Mouse (Mus musculus) embryonic facial prominence, embryonic 15.5 days (tissue): Measurements from ENCODE around the gene Lrriq1. TPM values are rescaled to one million over a fixed set of nuclear protein-coding genes. Genes with fewer than 3 reads are reported as not detected.

ENCODE experiments used
- ATAC-seq: fragments of 200-750 bp; cut with Nextera tagmentation; 2 replicates; pipeline ENCODE4 v1.8.0; 2017; ENCODE audit warnings: low read depth, moderate TSS enrichment; ENCODE audit not compliant: insufficient number of reproducible peaks, low FRiP score, low TSS enrichment
- H3K27ac ChIP-seq: fragments of 300-500 bp; sonication (generic); replicated peaks from 2 replicates; pipeline ENCODE4 v1.5.1; 2015; ENCODE audit warnings: mild to moderate bottlenecking, inconsistent platforms
- H3K27me3 ChIP-seq: fragments of 300-500 bp; sonication (generic); 2 replicates; pipeline ENCODE4 v1.6.1; 2015; ENCODE audit warnings: inconsistent platforms
- H3K36me3 ChIP-seq: fragments of 300-500 bp; sonication (generic); 2 replicates; pipeline ENCODE4 v1.6.1; 2015; ENCODE audit warnings: mild to moderate bottlenecking, inconsistent platforms
- H3K4me1 ChIP-seq: fragments of 300-500 bp; sonication (generic); 2 replicates; pipeline ENCODE4 v1.6.1; 2015; ENCODE audit warnings: inconsistent platforms
- H3K4me2 ChIP-seq: fragments of 300-500 bp; sonication (generic); replicated peaks from 2 replicates; pipeline ENCODE4 v1.6.1; 2015; ENCODE audit warnings: mild to moderate bottlenecking, inconsistent platforms
- H3K4me3 ChIP-seq: fragments of 300-500 bp; sonication (generic); replicated peaks from 2 replicates; pipeline ENCODE4 v1.5.1; 2015; ENCODE audit warnings: mild to moderate bottlenecking, inconsistent platforms
- H3K9ac ChIP-seq: fragments of 300-500 bp; sonication (generic); 2 replicates; pipeline ENCODE4 v1.6.1; 2015; ENCODE audit warnings: inconsistent platforms
- H3K9me3 ChIP-seq: fragments of 300-500 bp; sonication (generic); replicated peaks from 2 replicates; pipeline ENCODE4 v1.6.1; 2016; ENCODE audit warnings: inconsistent platforms
- WGBS: fragments of 180-500 bp; shearing (Covaris S2); methylation state at CpG from one replicate; pipeline ENCODE4 v1.1.7; 2015; 5-methylcytosine and 5-hydroxymethylcytosine counted together
- polyA plus RNA-seq: library from polyadenylated mRNA; unstranded; fragments of >200 nt; fragmentation: Nextera tagmentation; extraction: Ambion mirVana; gene quantifications from 2 replicates; pipeline ENCODE4 v1.2.1, GENCODE M21; 2015

Gene Lrriq1
- polyA plus RNA-seq, 1 experiment from 2014 or later: 10.7 TPM

DNA sequence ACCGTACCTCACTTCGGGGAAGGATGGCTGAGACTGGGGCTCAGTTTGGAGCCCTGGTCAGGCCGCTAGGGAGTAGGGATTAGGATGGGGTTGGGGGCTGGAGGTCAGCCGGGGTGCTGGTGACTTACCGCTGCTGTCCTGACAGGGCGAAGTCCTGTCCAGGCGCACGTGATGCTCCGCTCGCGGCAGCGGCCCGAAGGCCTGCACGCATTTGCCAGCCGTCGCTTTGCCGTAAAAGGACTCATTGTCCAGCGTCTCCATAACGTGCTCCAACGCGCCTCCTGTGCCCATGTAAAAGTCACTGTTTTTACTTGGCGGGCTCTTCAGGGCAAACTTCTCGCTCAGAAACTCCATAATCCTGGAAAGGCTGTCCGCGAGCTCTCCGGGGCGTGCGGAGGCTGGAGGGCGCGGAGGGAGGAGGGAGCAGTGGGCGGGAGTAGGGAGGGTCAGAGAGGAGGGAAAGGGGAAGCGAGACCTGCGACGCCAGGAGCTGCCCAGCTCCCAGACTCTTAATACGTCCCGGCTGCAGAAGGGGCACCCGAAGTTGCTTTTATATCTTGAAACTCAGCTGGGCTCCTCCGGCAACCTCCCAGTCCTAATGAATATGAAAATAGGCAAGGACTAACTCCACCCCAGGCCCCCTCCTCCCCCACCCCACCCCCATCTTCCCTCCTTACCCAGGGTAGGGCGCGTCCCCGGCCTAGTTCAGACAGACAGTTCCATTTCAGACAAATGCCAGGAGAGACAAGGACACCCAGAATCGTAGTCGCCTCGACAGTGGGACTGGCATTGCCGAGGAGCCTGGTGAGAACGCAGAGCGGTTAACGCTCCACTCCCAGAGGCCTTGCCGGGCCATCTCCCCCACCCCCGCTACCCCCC lies 207.6 kb downstream of the Lrriq1 start:
- Histone ChIP-seq H3K4me2 (peak overlapping the region; percentile 46), H3K27ac (peak overlapping the region; percentile 93), H3K36me3 (no peaks in the 10 kb centered on the region), H3K4me3 (peak overlapping the region; percentile 54), H3K4me1 (peaks cover 11% of the 10 kb centered on the region; the same call in 1 of the 2 replicates), H3K9ac (peak overlapping the region; percentile 67), H3K27me3 (peaks cover 35% of the 10 kb centered on the region), H3K9me3 (no peaks in the 10 kb centered on the region)
- peak; percentile 91 for ATAC-seq
- WGBS: under 1% methylated on average over 49 of the region's 50 CpGs

DNA sequence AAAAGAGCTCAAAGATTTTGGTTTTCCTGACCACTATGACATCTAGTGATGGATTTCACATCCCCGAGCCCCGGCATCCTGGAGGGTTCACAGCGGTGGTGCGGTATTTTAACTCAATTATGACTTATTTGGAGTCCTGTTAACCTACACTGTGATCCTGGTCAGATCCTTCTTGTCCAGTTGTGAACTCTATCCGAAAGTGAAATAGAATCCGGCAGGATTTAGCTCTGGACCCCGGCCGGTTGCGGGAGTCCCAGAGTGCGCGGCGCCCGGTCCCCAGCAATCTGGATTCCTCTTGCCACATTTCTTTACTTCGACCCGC lies 208.2 kb downstream of the Lrriq1 start:
- Histone ChIP-seq H3K4me1 (peaks cover 11% of the 10 kb centered on the region; the same call in 1 of the 2 replicates), H3K9ac (peak overlapping the region; percentile 67), H3K36me3 (no peaks in the 10 kb centered on the region), H3K4me2 (peak overlapping the region; percentile 46), H3K9me3 (no peaks in the 10 kb centered on the region), H3K27ac (peak overlapping the region; percentile 93), H3K27me3 (peaks cover 29% of the 10 kb centered on the region), H3K4me3 (peak overlapping the region; percentile 54)
- ATAC-seq: no peak
- WGBS: 1% methylated on average over 15 of the region's 15 CpGs

DNA sequence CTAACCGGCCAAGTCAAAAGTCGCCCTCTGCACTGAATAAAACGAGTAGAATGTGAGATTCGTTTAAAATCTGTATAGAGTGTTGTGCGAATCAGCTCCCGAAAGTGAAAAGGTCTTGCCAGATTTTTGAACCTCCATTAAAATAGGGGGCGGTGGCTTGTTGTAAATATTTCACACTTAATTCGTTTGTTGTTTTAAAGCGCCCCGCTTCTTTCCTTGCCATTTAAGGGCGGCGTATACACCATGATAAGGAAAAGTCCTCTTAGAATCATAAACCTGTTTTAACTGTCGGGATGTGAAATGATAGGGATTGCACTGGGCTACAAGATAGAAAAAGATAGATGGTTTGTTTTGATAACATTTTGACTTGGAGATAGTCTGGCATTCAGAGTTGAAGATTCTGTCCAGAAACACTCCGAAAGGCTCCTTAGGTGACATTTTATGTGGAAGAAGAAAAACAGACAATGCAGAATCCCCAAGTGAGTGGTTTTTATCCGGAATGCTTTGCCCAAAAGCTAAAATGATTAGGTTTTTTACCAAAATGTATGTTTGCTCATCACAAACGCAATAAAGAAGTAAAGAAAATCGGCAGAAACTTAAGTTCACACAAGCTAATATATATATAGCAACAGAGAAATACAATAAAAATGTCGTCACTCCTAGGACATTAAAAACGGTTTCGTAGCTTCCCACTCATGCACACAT lies 208.7 kb downstream of the Lrriq1 start:
- H3K36me3 ChIP-seq: no peaks in the 10 kb centered on the region
- H3K4me3 ChIP-seq: peak overlapping the region; percentile 54
- H3K9me3 ChIP-seq: no peaks in the 10 kb centered on the region
- H3K27me3 ChIP-seq: peaks cover 28% of the 10 kb centered on the region
- peak overlapping the region; percentile 93 for H3K27ac ChIP-seq
- WGBS: 1% methylated on average over 20 of the region's 20 CpGs
- peak overlapping the region; percentile 67; the same call in 1 of the 2 replicates for H3K9ac ChIP-seq
- peaks cover 11% of the 10 kb centered on the region; the same call in 1 of the 2 replicates for H3K4me1 ChIP-seq
- peak overlapping the region; percentile 46 for H3K4me2 ChIP-seq
- ATAC-seq: no peak

DNA sequence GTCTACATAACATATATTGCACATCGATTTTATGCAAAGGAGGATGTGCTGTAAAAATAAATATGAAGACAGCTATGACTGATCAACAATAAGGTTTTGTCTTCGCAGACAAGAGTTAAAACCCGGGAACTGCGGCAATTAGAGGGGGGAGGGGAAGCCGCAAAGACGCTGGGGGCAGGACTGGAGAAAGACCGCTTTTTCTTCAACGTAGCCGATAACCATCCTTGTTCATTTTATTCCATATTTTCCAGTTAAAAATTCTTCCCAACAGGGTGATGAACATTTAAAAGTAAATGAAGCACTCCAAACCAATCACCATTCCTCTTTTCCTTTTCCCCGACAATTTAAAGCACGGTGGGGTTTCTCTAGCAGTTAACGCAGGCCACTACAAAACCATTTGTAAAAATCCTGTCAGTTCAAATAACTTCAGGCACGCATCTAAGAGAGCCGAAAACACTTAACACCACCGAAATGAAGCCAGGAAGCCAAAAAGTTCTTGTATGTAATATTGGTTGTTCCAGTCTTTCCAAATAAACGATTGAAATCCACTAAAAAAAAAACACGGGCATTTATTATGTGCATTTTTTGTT lies 209.4 kb downstream of the Lrriq1 start:
- H3K4me1 ChIP-seq: peaks cover 11% of the 10 kb centered on the region; the same call in 1 of the 2 replicates
- under 1% methylated on average over 17 of the region's 17 CpGs for WGBS
- H3K27me3 ChIP-seq: peaks cover 25% of the 10 kb centered on the region
- no peaks in the 10 kb centered on the region for H3K36me3 ChIP-seq
- H3K4me2 ChIP-seq: peak overlapping the region; percentile 46
- H3K27ac ChIP-seq: peak overlapping the region; percentile 93; the same call in 1 of the 2 replicates
- H3K9ac ChIP-seq: 0 out of 2 replicates have a peak overlapping the region, but pooled peaks have one; percentile 12
- no peaks in the 10 kb centered on the region for H3K9me3 ChIP-seq
- no peak for ATAC-seq
- H3K4me3 ChIP-seq: peak overlapping the region; percentile 54

DNA sequence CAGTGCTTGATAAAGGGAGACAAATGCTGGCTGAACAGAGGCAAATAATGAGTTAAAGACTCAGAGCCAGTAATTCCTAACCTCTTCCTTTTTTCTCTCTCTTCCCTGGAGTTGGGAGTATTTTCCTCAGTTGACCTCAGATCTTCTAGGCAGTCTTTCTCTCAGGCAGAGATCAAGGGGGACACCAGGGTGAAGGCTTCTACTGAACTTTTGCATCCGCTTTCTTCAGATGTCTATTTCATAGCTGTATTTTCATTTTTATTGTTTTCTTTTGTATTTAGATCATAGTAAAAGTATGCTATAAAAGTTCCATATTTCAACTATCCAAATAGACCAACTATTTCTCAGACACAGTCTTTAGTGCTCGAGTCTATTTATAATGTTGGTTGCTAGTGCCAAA lies 233.6 kb downstream of the Lrriq1 start:
- Histone ChIP-seq H3K4me2 (no peak overlapping the region), H3K4me1 (no peaks in the 10 kb centered on the region), H3K4me3 (no peak overlapping the region), H3K27me3 (no peaks in the 10 kb centered on the region), H3K27ac (no peak overlapping the region), H3K36me3 (no peaks in the 10 kb centered on the region), H3K9ac (no peak overlapping the region), H3K9me3 (no peaks in the 10 kb centered on the region)
- WGBS: 72% methylated on average over 2 of the region's 2 CpGs
- no peak for ATAC-seq

DNA sequence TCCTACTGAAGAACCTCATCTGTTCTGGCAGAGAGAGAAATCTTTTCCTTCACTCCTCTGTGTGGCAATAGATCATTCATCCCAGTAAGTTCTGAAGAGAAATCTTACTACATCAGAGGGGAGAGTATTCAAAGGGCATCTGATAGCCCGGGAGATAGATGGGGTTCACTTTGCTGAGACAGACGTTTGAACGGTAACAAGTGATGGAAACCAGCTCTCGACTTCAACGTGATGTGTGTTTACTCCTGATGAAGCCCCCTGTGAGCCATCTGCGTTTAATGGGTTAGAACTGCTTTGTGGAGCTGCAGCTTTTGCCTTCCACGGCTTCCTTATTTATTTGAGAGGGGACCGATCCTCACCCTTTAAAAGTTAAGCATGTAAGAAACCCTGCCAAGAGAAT lies 235.2 kb downstream of the Lrriq1 start:
- WGBS: 36% methylated on average over 8 of the region's 8 CpGs
- Histone ChIP-seq H3K27ac (no peak overlapping the region), H3K27me3 (no peaks in the 10 kb centered on the region), H3K4me2 (no peak overlapping the region), H3K4me3 (no peak overlapping the region), H3K36me3 (no peaks in the 10 kb centered on the region), H3K9me3 (no peaks in the 10 kb centered on the region), H3K4me1 (no peaks in the 10 kb centered on the region), H3K9ac (no peak overlapping the region)
- ATAC-seq: no peak

DNA sequence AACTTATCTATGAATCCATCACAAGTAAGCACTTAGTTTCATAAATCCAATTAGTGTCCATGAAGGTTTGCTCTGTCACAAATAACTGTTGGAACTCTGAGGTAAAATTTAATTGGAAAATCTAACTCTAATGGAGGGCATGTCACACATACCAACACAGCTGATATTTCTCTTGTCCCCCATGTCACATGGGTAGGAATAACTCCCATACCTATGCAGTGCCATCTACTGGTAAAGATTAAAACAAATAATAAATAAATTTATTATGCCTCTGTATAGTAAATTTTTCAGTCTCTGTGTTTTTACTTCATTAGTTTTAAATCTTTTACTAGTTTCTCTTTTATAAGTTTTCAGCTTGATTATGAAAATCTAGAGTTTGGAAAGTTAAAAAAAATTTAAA lies 236.5 kb downstream of the Lrriq1 start:
- H3K27ac ChIP-seq: no peak overlapping the region
- no peak overlapping the region for H3K4me2 ChIP-seq
- no peaks in the 10 kb centered on the region for H3K27me3 ChIP-seq
- H3K9ac ChIP-seq: no peak overlapping the region
- no peaks in the 10 kb centered on the region for H3K9me3 ChIP-seq
- no peak overlapping the region for H3K4me3 ChIP-seq
- ATAC-seq: no peak
- H3K4me1 ChIP-seq: no peaks in the 10 kb centered on the region
- no peaks in the 10 kb centered on the region for H3K36me3 ChIP-seq

Other genes with a start within 250 kb of the Lrriq1 start
- 101 and 118 TPM in 2 replicates for gene Alx1, start 206.1 kb downstream of the Lrriq1 start, polyA plus RNA-seq
- gene Slc6a15, start 131.5 kb upstream of the Lrriq1 start, polyA plus RNA-seq: 3.9 TPM in 2 replicates